Mouse (Mus musculus): ENCODE data around the gene Daglb. TPM values are rescaled to one million over a fixed set of nuclear protein-coding genes. Genes with fewer than 3 reads are reported as not detected.
"Not testable (repeated sequence)": the region's sequence is repeated elsewhere in the genome, so short reads cannot be mapped to it uniquely, and the experiment has no call there.

Gene Daglb
- total and polyA plus RNA-seq, 2 experiments from 2014 or later = 19.4 to 21.3 TPM

DNA sequence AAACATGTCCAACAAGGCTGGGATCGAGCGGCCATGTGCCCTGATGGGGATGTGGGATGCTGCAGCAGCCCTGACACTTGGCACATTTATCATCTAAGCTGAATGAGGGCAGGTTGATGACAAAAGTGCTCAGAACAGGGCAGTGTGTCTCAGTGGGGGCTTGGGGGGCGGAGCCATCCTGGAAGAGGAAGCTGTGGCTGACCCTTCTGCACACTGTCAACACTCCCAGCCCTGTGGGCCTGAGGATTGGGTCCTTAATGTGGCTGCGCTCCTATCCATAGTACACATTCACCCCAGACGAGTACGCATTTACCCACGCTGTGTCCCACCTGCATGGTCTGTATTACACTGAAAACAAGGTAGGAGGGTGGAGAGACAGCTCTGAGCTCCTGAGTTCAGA, 34.8 kb downstream of the Daglb start:
- 94% methylated on average over 7 of the region's 7 CpGs for WGBS
- Histone ChIP-seq H3K36me3 (ENCODE audit: insufficient read depth) (peaks cover 54% of the 10 kb centered on the region), H3K27me3 (ENCODE audit: insufficient read depth, low read length) (no peaks in the 10 kb centered on the region), H3K4me2 (ENCODE audit: low read depth) (no peak overlapping the region), H3K27ac (ENCODE audit: low read depth, low read length) (no peak overlapping the region), H3K9ac (no peak overlapping the region), H3K4me1 (ENCODE audit: insufficient read depth) (no peaks in the 10 kb centered on the region), H3K9me3 (ENCODE audit: low read length) (no peaks in the 10 kb centered on the region), H3K4me3 (ENCODE audit: low read depth, low read length) (no peak overlapping the region)
- ATAC-seq = no peak
- DNase-seq = no peak
- no peak for TF ChIP-seq CTCF (IDR thresholded peaks at IDR 0.05; ENCODE audit: low read depth)

- no peaks in the 10 kb centered on the region for H3K4me1 ChIP-seq (ENCODE audit: insufficient read depth)
- TF ChIP-seq CTCF (IDR thresholded peaks at IDR 0.05; ENCODE audit: low read depth) = no peak
- WGBS = 87% methylated on average over 4 of the region's 4 CpGs
- H3K4me2 ChIP-seq (ENCODE audit: low read depth) = no peak overlapping the region
- ATAC-seq = no peak
- no peak overlapping the region for H3K27ac ChIP-seq (ENCODE audit: low read depth, low read length)
- no peak for DNase-seq
- H3K36me3 ChIP-seq (ENCODE audit: insufficient read depth) = peaks cover 54% of the 10 kb centered on the region
- H3K4me3 ChIP-seq (ENCODE audit: low read depth, low read length) = no peak overlapping the region
- no peaks in the 10 kb centered on the region for H3K27me3 ChIP-seq (ENCODE audit: insufficient read depth, low read length)
- no peaks in the 10 kb centered on the region for H3K9me3 ChIP-seq (ENCODE audit: low read length)
- H3K9ac ChIP-seq = no peak overlapping the region
Observed at GRCm38 (mm10) chr5:143499686-143500085, 35.3 kb downstream of the Daglb start.

- not testable (repeated sequence) for H3K27ac ChIP-seq (ENCODE audit: low read depth, low read length); H3K4me1 ChIP-seq (ENCODE audit: insufficient read depth); H3K27me3 ChIP-seq (ENCODE audit: insufficient read depth, low read length); H3K9me3 ChIP-seq (ENCODE audit: low read length); H3K4me2 ChIP-seq (ENCODE audit: low read depth); H3K4me3 ChIP-seq (ENCODE audit: low read depth, low read length); ATAC-seq; H3K9ac ChIP-seq; DNase-seq
- H3K36me3 ChIP-seq (ENCODE audit: insufficient read depth) = peaks cover 58% of the 10 kb centered on the region
- WGBS = 90% methylated on average over 11 of the region's 14 CpGs
Observed at GRCm38 (mm10) chr5:143500711-143501110, 36.3 kb downstream of the Daglb start.

- H3K36me3 ChIP-seq (ENCODE audit: insufficient read depth) = peaks cover 58% of the 10 kb centered on the region
- ATAC-seq = no peak; the same call in 1 of the 2 replicates
Observed at GRCm38 (mm10) chr5:143501140-143501539, 36.8 kb downstream of the Daglb start.

DNA sequence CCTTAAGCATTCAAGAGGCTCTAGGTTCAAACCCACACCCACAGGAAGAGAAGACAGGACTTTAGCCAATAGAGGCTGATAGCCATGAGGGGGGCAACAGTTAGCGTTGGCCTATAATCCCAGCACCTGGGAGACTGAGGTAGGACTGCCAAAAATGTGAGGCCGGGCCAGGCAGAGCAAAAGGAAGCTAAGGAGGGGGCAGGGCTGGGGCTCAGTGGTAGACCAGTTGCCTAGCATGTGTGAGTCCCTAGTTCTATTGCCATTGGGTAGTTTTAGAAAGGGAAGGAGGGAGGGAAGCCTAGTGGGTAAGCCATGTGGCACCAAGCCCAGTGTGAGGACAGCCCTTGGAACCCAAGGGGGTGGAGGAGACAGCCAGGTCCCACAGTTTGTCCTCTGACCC, 37.3 kb downstream of the Daglb start:
- TF ChIP-seq CTCF (IDR thresholded peaks at IDR 0.05; ENCODE audit: low read depth) = no peak
- H3K4me1 ChIP-seq (ENCODE audit: insufficient read depth) = no peaks in the 10 kb centered on the region
- peaks cover 58% of the 10 kb centered on the region for H3K36me3 ChIP-seq (ENCODE audit: insufficient read depth)
- WGBS = 74% methylated on average over 2 of the region's 2 CpGs
- H3K9me3 ChIP-seq (ENCODE audit: low read length) = no peaks in the 10 kb centered on the region
- no peak for DNase-seq
- H3K9ac ChIP-seq = no peak overlapping the region
- no peak overlapping the region for H3K27ac ChIP-seq (ENCODE audit: low read depth, low read length)
- H3K27me3 ChIP-seq (ENCODE audit: insufficient read depth, low read length) = no peaks in the 10 kb centered on the region
- H3K4me3 ChIP-seq (ENCODE audit: low read depth, low read length) = no peak overlapping the region
- peak; percentile 60 for ATAC-seq
- no peak overlapping the region for H3K4me2 ChIP-seq (ENCODE audit: low read depth)

More at GRCm38 (mm10) chr5:143501140-143501539, 36.8 kb downstream of the Daglb start:
- Histone ChIP-seq H3K4me1 (ENCODE audit: insufficient read depth) (no peaks in the 10 kb centered on the region), H3K9ac (no peak overlapping the region), H3K9me3 (ENCODE audit: low read length) (no peaks in the 10 kb centered on the region), H3K4me3 (ENCODE audit: low read depth, low read length) (no peak overlapping the region), H3K27me3 (ENCODE audit: insufficient read depth, low read length) (no peaks in the 10 kb centered on the region), H3K27ac (ENCODE audit: low read depth, low read length) (no peak overlapping the region), H3K4me2 (ENCODE audit: low read depth) (no peak overlapping the region)
- WGBS = 91% methylated on average over 8 of the region's 8 CpGs
- no peak for DNase-seq
- TF ChIP-seq CTCF (IDR thresholded peaks at IDR 0.05; ENCODE audit: low read depth) = no peak

DNA sequence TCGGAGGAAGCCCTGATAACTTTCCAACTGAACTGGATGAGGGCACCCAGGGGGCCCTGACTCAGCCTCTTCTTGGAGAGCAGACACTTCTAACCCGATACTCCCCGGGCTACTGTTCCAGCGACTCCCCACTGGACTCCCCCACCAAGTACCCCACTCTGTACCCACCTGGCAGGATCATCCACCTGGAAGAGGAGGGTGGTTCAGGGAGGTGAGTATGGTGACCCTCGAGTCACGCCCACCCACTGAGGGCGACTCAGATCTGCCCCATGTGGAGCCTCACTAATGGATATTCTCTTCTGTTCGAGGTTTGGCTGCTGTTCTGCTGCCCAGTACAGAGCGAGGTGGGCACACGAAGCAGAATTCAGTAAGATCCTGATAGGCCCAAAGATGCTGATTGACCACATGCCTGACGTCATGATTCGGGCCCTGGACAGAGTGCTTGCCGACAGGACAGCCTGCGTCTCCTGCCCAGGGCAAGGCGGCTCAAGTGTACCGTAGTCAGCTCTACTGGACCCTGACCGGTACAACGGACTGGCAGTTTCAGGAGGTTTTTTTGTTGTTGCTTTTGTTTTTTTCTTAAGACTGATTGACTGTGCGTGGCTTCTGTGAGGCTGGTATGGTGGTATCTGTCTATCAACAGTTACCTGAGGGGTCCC, 38.6 kb downstream of the Daglb start:
- no peak overlapping the region for H3K9ac ChIP-seq
- no peak overlapping the region for H3K27ac ChIP-seq (ENCODE audit: low read depth, low read length)
- no peak for ATAC-seq
- H3K4me1 ChIP-seq (ENCODE audit: insufficient read depth) = no peaks in the 10 kb centered on the region
- H3K9me3 ChIP-seq (ENCODE audit: low read length) = no peaks in the 10 kb centered on the region
- peaks cover 68% of the 10 kb centered on the region for H3K36me3 ChIP-seq (ENCODE audit: insufficient read depth)
- H3K27me3 ChIP-seq (ENCODE audit: insufficient read depth, low read length) = no peaks in the 10 kb centered on the region
- no peak for DNase-seq
- no peak overlapping the region for H3K4me2 ChIP-seq (ENCODE audit: low read depth)
- WGBS = 90% methylated on average over 19 of the region's 19 CpGs
- no peak for TF ChIP-seq CTCF (IDR thresholded peaks at IDR 0.05; ENCODE audit: low read depth)
- H3K4me3 ChIP-seq (ENCODE audit: low read depth, low read length) = no peak overlapping the region

- Histone ChIP-seq H3K4me1 (ENCODE audit: insufficient read depth) (no peaks in the 10 kb centered on the region), H3K4me2 (ENCODE audit: low read depth) (no peak overlapping the region), H3K9me3 (ENCODE audit: low read length) (no peaks in the 10 kb centered on the region), H3K36me3 (ENCODE audit: insufficient read depth) (peaks cover 68% of the 10 kb centered on the region), H3K4me3 (ENCODE audit: low read depth, low read length) (no peak overlapping the region), H3K27me3 (ENCODE audit: insufficient read depth, low read length) (no peaks in the 10 kb centered on the region), H3K27ac (ENCODE audit: low read depth, low read length) (no peak overlapping the region), H3K9ac (no peak overlapping the region)
- TF ChIP-seq CTCF (IDR thresholded peaks at IDR 0.05; ENCODE audit: low read depth) = no peak
- WGBS = 98% methylated on average over 6 of the region's 6 CpGs
- no peak for DNase-seq
- no peak for ATAC-seq
Observed at GRCm38 (mm10) chr5:143503740-143504139, 39.4 kb downstream of the Daglb start.
